Mouse (Mus musculus) adrenal gland, postnatal 25 days (tissue): ENCODE data around the gene Abca8b. TPM values are rescaled to one million over a fixed set of nuclear protein-coding genes. Genes with fewer than 3 reads are reported as not detected.
"Not testable (repeated sequence)": the region's sequence is repeated elsewhere in the genome, so short reads cannot be mapped to it uniquely, and the experiment has no call there.

Experiments used
- DNase-seq: peaks from one replicate; pipeline ENCODE4 v3.0.0; 2021; ENCODE audit warnings: mixed read lengths
- total RNA-seq: library from RNA; stranded (reverse); gene quantifications from 2 replicates; pipeline ENCODE4 v1.2.3, GENCODE M21; 2021

The Abca8b gene
- total RNA-seq, 1 experiment from 2014 or later: 6.6 TPM

GRCm38 (mm10) chr11:109913156-109913555 is 82.5 kb downstream of the Abca8b start:
- not testable (repeated sequence) for DNase-seq

GRCm38 (mm10) chr11:109912118-109912517 is 83.5 kb downstream of the Abca8b start:
- DNase-seq: not testable (repeated sequence)

DNA sequence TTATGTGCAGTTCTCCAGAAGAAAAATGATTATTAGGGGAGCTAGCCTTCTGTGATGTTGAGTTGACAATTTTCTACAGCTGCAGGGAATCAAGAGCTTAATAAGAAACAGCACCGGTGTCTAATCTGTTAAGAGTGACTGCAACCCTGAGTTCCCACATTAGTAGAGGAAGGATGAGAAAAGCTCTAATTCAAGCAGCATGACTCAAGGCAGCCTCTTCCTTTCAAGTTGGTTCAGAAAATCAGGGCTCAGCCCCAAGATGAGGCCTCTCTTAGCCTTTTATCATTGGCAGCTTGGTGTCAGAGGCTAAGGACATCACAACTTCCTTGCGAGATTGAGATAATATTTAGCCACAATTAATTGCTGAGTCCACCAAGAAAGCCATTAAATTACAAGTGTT is 85.8 kb downstream of the Abca8b start:
- no peak for DNase-seq

DNA sequence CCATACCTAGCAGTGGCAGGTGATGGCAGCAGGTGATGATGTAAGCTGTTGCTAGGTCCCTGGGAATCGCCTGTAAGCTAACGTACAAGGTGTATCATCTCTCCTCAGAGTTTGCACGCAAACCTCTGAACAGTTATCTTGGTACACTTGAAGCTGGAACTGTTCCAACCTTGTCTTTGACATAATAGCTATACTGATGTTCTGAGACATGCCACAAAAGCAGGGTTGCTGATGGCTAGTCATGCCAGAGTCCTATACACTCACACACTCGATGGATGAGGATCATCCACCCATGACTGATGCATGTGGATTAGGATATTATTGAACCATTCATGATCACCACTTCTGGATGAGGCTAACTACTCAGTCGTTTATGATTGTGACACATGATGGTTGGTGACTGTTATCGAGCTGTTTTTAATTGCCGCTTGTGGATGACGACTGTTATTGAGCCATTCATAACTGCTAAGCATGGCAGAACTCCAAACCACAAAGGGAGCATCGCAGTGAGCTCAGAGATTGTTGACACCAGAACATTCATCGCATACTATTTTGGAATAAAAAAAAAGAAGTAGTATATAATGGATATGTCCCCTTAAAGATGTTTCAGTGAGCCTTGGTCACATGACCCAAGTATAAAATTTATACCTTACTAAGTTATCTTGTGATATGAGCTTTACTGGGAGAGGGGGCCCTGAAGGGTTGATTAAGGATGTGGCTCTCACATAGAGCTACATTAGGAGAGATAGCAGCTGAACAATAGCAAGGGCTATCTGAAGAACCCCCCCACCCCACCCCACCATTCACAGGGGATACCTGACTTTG is 87.2 kb downstream of the Abca8b start:
- no peak for DNase-seq

GRCm38 (mm10) chr11:109907508-109907907 is 88.1 kb downstream of the Abca8b start:
- DNase-seq: no peak

DNA sequence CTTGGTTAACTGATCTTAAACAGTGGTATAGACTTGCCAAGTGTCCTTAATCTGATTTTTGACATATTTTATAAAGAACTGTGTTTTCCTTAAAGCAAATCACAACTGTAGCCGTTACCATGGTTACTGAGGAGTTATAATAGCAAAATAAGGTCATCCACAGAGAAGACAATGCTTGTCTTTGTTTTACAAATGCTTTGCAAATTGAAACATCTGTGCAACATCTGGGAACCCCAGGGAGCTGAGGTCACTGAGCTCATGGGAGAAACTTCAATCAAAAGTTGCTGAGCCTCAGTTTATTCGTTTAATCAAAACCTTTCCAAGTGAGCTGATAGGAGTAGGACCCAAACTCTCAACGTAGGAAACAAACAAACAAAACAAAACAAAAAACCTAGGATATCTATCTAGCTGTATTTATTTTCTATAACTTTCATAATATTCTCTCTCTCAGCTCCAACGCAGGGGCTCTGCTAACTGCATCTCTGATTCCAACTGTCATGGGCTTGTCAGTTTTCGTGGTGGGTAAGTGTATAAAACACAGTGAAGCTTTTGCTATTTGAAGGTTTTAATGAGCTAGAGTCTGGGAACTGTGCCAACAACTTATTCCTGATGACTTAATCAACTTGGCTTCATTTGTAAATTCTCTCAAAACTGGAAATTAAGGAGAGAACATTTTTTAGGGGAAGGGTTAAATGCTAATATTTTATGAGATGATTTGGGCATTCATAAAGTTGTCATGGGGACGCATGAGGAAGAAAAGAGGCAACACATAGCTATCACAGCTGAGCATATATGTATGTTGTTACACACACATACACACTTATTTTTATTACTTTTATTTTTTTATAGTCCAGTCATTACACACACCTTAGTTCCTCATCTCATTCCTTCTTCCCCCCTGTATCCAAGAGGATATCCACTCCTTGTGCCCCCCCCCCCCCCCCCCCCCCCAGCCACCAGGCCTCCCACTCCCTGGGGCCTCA is 92.7 kb downstream of the Abca8b start:
- DNase-seq: no peak

DNA sequence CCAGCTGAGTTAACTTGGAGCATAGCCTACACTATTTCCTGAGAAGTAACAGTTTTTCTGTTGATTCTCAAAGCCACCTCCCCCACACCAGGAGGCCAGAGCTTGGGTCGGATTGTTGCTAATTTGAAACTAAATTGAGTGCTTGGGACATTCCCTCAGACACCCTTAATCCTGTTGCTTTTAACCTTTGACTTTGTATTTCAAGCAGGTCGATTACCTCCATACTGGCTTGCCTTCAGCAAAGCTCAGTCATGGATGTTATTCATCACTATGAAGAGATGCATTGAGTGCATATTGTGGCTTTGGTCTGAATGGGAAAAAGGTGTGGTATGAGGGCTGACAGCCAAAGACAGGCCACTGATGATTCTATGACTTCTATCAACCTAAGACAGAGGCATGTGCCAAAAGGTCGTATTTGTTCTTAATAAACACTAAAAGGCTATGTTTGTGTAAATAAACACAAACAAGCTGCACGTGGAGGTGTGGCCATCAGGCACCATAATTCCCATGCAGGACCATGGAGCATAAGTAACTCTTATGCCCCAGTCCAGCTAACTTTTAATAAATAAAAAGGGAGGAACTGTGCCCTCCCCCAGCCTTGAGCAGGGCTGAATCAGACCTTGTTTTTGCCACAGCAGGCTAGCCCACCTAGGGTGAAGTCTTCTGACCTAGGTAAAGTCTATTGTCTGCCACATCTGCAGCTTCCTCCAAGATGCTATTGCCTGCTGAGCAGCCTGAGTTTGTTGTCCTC is 95.0 kb downstream of the Abca8b start:
- no peak for DNase-seq

GRCm38 (mm10) chr11:109898791-109899467 is 96.7 kb downstream of the Abca8b start:
- DNase-seq: no peak

GRCm38 (mm10) chr11:109895952-109896530 is 99.6 kb downstream of the Abca8b start:
- no peak for DNase-seq

GRCm38 (mm10) chr11:109895496-109895895 is 100.1 kb downstream of the Abca8b start:
- DNase-seq: no peak

GRCm38 (mm10) chr11:109893894-109894804 is 101.5 kb downstream of the Abca8b start:
- DNase-seq: no peak

DNA sequence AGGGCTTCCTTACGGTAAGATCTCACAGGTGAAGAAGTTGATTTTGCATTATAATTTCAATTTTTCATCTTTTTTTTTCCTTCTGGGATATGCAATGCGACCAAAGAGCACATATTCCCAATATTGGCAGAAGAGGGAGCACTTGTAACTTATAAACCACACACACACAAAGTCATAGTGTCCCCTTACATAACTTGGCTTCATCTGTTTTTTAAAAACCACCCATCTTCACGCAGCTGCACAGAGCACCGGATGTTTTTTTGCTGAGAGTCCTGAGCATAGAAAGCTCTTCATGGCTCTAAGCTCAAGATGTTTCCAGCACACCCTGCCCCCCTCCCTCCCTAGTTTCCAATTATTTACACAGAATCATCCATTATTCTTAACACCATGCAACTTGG is 103.7 kb downstream of the Abca8b start:
- no peak for DNase-seq

DNA sequence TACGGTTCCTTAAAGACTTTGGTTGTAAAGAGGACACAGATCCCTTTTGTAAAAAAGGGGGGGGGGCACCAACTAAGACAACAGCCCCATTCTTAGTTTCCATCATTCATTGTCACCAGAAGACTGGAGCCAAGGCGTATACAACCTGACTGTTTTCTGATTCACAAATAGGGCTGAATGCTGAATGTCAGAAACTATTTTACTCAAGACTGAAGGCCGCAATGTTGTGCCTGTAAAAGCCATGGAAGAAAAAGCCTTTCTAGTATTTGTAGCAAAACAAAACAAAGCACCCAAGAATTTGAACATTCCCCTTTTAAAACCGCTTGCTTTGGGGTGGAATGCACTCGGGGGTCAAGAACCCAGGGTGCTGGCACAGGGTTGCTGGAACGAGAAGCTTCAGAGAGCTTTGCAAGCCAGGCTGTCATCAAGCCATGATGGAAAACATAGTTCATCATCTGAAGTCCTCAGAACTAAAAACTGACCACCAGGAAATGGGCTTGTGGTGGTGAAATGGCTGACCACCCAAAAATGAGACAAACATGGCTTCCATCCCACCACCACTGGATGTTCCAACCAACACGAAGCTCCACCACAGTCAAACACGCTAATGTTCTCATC is 104.2 kb downstream of the Abca8b start:
- DNase-seq: no peak

DNA sequence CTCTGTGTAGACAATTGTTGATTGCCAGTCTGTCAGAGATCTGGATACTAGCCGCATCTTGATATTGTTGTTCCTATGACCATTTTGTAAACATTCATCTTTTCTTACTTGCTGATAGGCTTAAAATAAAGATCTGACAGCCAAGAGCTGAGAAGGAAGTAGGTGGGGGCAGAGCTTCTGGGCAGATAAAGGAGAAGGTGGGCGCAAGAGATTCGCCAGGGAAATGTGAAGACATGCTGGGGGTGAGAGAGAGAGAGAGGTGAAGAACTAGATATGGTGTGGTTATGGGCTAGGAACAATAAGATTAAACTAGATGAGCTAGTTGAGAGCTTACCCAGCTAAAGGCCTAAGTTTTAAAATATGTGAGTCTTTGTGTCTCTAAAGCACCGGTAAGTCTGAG is 106.0 kb downstream of the Abca8b start:
- DNase-seq: no peak

GRCm38 (mm10) chr11:109886757-109887156 is 108.9 kb downstream of the Abca8b start:
- no peak for DNase-seq

GRCm38 (mm10) chr11:109885521-109885920 is 110.1 kb downstream of the Abca8b start:
- no peak for DNase-seq

- no peak for DNase-seq
Observed at GRCm38 (mm10) chr11:109884801-109885200, 110.8 kb downstream of the Abca8b start.

GRCm38 (mm10) chr11:109884126-109884525 is 111.5 kb downstream of the Abca8b start:
- no peak for DNase-seq
